Mouse (Mus musculus) T-cell, adult 66 days (primary cell): ENCODE measurements around the gene Bpifb9a. TPM values are rescaled to one million over a fixed set of nuclear protein-coding genes. Genes with fewer than 3 reads are reported as not detected.

Experiments
- total RNA-seq, 2 experiments: library from RNA; stranded (reverse); gene quantifications; 3 replicates in 1 of 2; 4 replicates in 1 of 2; pipeline ENCODE4 v1.2.4; 2023

Gene Bpifb9a
- total RNA-seq: not detected

DNA sequence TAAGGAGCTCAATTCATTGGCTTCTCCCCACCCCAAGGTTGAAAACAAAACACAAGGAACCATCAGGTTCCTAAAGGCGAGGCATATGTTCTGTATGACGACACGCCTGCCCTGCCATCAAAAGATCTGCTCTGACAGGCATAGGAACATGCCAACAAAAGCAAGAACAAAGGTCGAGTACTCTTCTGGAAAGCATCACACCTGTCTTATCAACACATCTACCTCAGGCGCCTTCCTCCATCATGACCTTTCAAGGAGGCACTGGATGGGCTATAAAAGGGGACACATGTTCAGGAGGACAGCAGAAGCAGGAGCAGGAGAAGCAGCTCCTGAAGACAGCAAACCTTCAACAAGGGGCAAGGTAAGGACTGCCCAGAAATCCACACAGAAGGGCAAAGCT, at the start of gene Bpifb9a:
Gene Bpifb9a (plus strand): TSS at position 301 of the 400 bp plus-strand sequence.

DNA sequence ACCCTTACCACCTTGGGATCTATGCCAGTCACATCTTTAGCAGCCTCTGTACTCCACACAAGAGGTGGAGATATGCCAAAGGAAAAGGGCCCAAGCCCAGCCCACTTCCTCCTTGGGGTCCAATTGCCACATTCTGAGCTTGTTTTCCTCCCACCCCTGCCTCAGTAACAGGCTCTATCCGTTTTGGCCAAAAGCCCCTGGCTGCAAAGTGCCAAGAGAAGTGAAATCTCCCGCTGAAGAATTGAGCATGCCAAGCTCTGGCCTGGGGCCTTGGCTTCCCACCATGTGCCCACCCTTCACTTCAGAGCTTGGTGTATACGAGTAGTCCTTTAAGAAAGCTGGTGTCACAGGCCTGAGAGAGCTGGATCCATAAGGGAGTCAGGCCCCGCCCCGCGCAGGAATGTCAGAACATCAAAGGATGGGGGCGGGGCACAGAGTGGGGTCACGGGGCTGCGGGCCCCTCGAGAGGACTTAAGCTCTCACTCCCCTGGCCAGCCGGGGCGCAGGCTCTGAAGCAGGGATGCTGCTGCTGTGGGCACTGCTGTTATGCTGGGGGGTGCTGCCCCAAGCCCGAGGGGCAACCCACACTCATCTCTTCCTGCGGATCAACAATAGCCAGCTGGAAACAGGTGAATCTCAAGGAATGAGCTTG, 34.3 kb upstream of the Bpifb9a start, which contains the start of gene Bpifb5:
Gene Bpifb5 (plus strand): TSS at position 478 of the 652 bp plus-strand sequence.

DNA sequence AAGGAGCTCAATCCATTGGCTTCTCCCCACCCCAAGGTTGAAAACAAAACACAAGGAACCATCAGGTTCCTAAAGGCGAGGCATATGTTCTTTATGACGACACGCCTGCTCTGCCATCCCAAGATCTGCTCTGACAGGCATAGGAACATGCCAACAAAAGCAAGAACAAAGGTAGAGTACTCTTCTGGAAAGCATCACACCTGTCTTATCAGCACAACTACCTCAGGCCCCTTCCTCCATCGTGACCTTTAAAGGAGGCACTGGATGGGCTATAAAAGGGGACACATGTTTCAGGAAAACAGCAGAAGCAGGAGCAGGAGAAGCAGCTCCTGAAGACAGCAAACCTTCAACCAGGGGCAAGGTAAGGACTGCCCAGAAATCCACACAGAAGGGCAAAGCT, 49.3 kb downstream of the Bpifb9a start, which contains the start of gene Bpifb9b:
Gene Bpifb9b (plus strand): TSS at position 301 of the 400 bp plus-strand sequence.

Other genes starting within 250 kb of the Bpifb9a start
- gene Bpifa2, start 249.6 kb upstream of the Bpifb9a start, total RNA-seq: not detected
- gene Bpifa3, start 127.5 kb upstream of the Bpifb9a start, total RNA-seq: not detected
- gene Bpifa1, start 115.0 kb upstream of the Bpifb9a start, total RNA-seq: not detected
- gene Bpifa5, start 95.2 kb upstream of the Bpifb9a start, total RNA-seq: not detected
- gene Bpifb1, start 67.0 kb upstream of the Bpifb9a start, total RNA-seq: not detected
- not detected for gene Bpifb5, start 34.1 kb upstream of the Bpifb9a start, total RNA-seq
- gene Bpifb9b, start 49.4 kb downstream of the Bpifb9a start, total RNA-seq: not detected
- gene Cdk5rap1, start 115.2 kb downstream of the Bpifb9a start, total RNA-seq: 10 to 100 TPM; 17.6 to 17.7 TPM
- gene Snta1, start 150.2 kb downstream of the Bpifb9a start, total RNA-seq: not detected
- 10 to 100 TPM; 32.2 to 37.1 TPM for gene Cbfa2t2, start 178.6 kb downstream of the Bpifb9a start, total RNA-seq